Mouse (Mus musculus) embryonic fibroblast, embryonic 13.5 days (primary cell): ENCODE results near the gene Grin1. TPM values are rescaled to one million over a fixed set of nuclear protein-coding genes. Genes with fewer than 3 reads are reported as not detected.

ENCODE experiments used
- H3K27ac ChIP-seq: 2 replicates; pipeline ENCODE4 v1.5.1; 2012; ENCODE audit warnings: low read length, control low read depth, inconsistent platforms; ENCODE audit not compliant: insufficient read depth
- H3K4me1 ChIP-seq: 2 replicates; pipeline ENCODE4 v1.6.1; 2011; ENCODE audit warnings: low read length; ENCODE audit not compliant: control insufficient read depth, insufficient read depth
- H3K4me3 ChIP-seq: 2 replicates; pipeline ENCODE4 v1.5.1; 2011; ENCODE audit warnings: mild to moderate bottlenecking, control low read depth, low read length; ENCODE audit not compliant: insufficient read depth
- CTCF ChIP-seq: IDR thresholded peaks from 2 replicates; pipeline ENCODE4 v1.5.1; 2011; ENCODE audit warnings: mild to moderate bottlenecking, control low read depth, low read length, moderate library complexity, borderline replicate concordance; ENCODE audit not compliant: insufficient read depth
- POLR2A ChIP-seq: IDR thresholded peaks from 2 replicates; pipeline ENCODE4 v1.6.1; 2011; ENCODE audit warnings: low read depth, mild to moderate bottlenecking, control low read depth, low read length, moderate library complexity
- polyA plus RNA-seq: library from polyadenylated mRNA; stranded (reverse); fragments of >200 nt; gene quantifications from 2 replicates; pipeline ENCODE4 v1.2.4, GENCODE M21; 2011; ENCODE audit warnings: low read depth; ENCODE audit not compliant: missing spikeins, insufficient read length

Grin1 gene
- polyA plus RNA-seq, 1 experiment: 1.7 TPM

- TF ChIP-seq POLR2A (no peak), CTCF (no peak)
- H3K27ac ChIP-seq: no peak overlapping the region
- H3K4me3 ChIP-seq: no peak overlapping the region
- H3K4me1 ChIP-seq: peaks cover 9% of the 10 kb centered on the region
These were observed 51.2 kb downstream of the Grin1 start for GRCm38 (mm10) chr2:25267746-25268309.

GRCm38 (mm10) chr2:25267241-25267640 is 51.7 kb downstream of the Grin1 start:
- no peak overlapping the region for H3K4me3 ChIP-seq
- no peak overlapping the region for H3K27ac ChIP-seq
- TF ChIP-seq POLR2A: no peak
- no peak for TF ChIP-seq CTCF
- H3K4me1 ChIP-seq: peaks cover 9% of the 10 kb centered on the region

GRCm38 (mm10) chr2:25266720-25267119 is 52.3 kb downstream of the Grin1 start:
- TF ChIP-seq POLR2A: no peak
- no peak for TF ChIP-seq CTCF
- Histone ChIP-seq H3K27ac (no peak overlapping the region), H3K4me1 (peaks cover 9% of the 10 kb centered on the region), H3K4me3 (no peak overlapping the region)

GRCm38 (mm10) chr2:25265897-25266656 is 52.9 kb downstream of the Grin1 start:
- Histone ChIP-seq H3K27ac (no peak overlapping the region), H3K4me3 (no peak overlapping the region), H3K4me1 (peaks cover 9% of the 10 kb centered on the region)
- TF ChIP-seq CTCF (no peak), POLR2A (no peak)

- TF ChIP-seq POLR2A (no peak), CTCF (no peak)
- Histone ChIP-seq H3K4me1 (peaks cover 9% of the 10 kb centered on the region), H3K4me3 (no peak overlapping the region), H3K27ac (no peak overlapping the region)
These were observed 54.1 kb downstream of the Grin1 start for GRCm38 (mm10) chr2:25264851-25265250.

- peak overlapping the region; percentile 70; the same call in 1 of the 2 replicates for H3K4me3 ChIP-seq
- TF ChIP-seq CTCF: no peak
These were observed 54.7 kb downstream of the Grin1 start for GRCm38 (mm10) chr2:25264286-25264660.

GRCm38 (mm10) chr2:25263623-25264285 is 55.2 kb downstream of the Grin1 start:
- Histone ChIP-seq H3K4me3 (peak overlapping the region; percentile 70), H3K27ac (no peak overlapping the region), H3K4me1 (peaks cover 9% of the 10 kb centered on the region)
- TF ChIP-seq CTCF (no peak), POLR2A (no peak)

More at GRCm38 (mm10) chr2:25264286-25264660, 54.7 kb downstream of the Grin1 start:
- Histone ChIP-seq H3K4me1 (peaks cover 9% of the 10 kb centered on the region), H3K27ac (no peak overlapping the region)

- TF ChIP-seq POLR2A (no peak), CTCF (no peak)
These were observed 56.0 kb downstream of the Grin1 start for GRCm38 (mm10) chr2:25262795-25263622.

GRCm38 (mm10) chr2:25262291-25262767 is 56.7 kb downstream of the Grin1 start, which contains the start of gene Tprn:
Gene Tprn, plus strand, starts transcription at chr2:25262618.
- Histone ChIP-seq H3K27ac (no peak within 1 kb of the TSS), H3K4me1 (peaks cover 9% of the 10 kb centered on the region), H3K4me3 (peak within 1 kb of the TSS; percentile 70)
- TF ChIP-seq POLR2A (peak; percentile 56), CTCF (no peak)

More at GRCm38 (mm10) chr2:25262795-25263622, 56.0 kb downstream of the Grin1 start:
- H3K4me1 ChIP-seq: peaks cover 9% of the 10 kb centered on the region
- no peak overlapping the region for H3K27ac ChIP-seq
- H3K4me3 ChIP-seq: peak overlapping the region; percentile 70
